Mouse (Mus musculus) 3134 (cell line): ENCODE results near the gene Slc25a25.
A peak's percentile ranks its signal among the peaks of the same experiment; 100 is the strongest.
"Not testable (repeated sequence)": the region's sequence is repeated elsewhere in the genome, so short reads cannot be mapped to it uniquely, and the experiment has no call there.

Experiments used
- DNase-seq: peaks from one replicate; pipeline ENCODE4 v3.0.0-alpha.2; 2011; ENCODE audit warnings: low spot score; ENCODE audit not compliant: insufficient read length; ENCODE audit errors: extremely low read depth

The Slc25a25 gene

DNA sequence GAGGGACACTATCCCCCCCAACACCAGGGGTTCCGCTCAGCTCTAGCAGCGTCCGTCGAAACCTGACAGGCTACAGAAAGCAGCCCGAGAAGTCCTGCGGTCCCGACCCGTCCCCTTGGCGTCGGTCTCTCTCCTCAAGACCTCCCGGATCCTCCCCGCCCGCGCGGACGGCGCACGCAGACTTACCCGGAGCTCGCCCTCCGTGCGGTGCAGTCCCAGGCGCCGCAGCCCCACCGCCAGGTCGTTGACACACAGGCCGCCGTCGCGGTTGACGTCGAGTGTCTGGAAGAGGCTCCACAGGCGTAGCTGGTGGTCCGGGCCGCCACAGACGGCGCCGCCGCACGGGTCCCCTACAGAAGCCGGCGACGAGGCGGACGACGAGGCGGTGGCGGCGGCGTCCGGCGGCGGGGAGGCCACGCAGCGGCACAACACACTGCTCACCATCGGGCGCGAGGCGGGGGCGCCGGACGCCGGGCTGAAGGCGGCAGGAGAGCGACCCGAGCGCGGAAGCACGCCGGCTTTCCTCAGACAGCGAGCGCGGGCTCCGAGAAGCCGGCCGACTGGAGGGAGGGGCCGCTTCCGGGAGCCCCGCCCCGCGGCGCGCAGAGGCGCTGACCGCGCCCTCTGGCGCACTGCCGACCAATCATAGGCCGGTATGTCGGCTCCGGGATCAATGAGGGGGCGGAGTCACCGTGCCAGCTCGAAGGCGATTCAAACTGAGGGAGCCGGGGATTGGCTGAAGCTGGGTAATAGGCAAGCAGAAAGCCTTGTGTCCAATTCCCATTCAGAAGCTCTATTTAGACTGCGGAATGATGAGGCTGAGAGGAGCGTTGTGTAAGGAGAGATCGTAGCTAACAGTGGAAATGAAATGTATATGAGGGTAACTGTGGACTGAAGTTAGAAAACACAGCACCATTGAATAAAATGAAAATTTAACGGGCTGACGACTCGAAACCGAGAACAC lies at the start of gene Slc25a25:
Gene Slc25a25, minus strand, starts transcription at position 565 of the 964 bp plus-strand sequence.
- DNase-seq = peak; percentile 95

DNA sequence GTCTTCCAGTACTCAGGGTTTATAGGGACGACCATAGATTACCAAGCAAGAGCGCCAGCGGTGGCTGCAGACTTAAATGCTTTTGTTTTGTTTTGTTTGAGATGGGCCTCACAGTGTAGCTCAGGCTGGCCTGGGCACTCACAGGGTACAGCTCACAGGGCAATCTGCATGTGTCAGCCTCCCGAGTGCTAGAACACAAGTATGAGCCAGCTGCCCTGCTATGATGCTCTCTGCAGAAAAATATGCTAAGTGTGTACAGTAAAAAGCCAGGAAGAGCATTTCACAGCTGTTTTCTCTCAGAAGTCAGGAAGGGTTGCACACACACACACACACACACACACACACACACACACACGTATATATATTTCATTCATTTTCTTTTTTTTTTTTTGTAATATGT lies 49.2 kb upstream of the Slc25a25 start:
- no peak for DNase-seq

DNA sequence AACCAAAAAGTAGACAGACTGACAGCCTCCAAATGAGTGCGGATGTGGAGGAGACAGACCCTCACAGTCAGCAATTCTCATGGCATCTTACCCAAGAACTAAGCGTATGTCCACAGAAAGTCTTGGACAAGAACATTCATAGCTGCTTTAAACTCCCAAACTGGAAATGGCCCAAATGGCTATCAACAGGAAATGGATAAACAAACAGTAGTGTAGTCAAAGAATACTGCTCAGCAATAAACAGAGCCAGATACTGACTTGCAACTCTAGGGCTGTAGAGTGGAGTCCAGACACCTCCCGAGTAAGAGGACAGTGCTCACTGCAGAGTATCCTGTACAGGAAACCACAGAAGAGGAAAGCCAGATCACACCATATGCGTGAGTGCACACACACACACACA lies 48.1 kb upstream of the Slc25a25 start:
- DNase-seq = no peak

DNA sequence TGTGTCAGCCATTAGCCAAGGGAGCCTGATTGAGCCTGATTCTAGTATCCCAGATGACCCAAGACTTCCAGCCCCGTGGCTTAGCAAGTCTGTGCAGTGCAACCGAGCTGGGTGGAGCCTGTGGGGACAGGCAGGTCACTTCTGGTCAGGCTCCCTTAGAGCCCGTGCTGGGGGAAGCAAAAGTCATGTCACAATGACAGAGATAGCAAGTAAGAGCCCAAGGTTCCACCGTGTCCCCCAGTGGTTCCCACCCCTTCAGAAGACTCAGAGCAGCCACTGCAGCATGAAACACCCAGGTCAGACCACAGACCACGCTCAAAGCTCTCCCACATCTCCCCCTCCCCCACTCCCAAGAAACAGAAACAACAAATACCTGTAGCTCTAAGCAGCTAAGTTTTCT lies 44.9 kb upstream of the Slc25a25 start:
- no peak for DNase-seq

DNA sequence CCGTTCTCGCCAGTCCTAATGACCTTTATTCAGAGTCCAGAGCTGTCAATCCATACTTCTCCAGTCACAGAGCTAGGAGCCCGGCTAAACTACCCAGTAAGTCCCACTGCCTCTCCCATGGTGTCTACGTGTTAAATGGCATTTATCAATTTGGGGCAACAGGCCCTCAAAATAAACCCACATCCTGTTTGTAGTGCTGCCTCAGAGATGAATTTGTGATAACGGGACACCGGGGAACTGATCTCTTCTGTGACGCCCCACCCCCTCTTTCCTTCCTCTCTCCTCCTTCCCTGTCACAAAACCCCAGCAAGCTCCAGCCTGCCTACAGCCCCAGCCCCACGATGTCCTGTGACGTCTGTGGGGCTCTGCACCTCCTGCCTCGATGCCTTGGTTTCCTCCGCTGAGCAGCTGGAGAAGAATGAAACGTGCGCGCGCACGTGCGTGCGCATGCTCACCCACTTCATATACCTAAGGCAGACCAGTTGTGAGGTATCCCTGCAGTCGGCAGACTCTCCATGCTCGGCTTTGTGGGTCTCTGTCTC lies 44.0 kb upstream of the Slc25a25 start:
- DNase-seq = no peak

DNA sequence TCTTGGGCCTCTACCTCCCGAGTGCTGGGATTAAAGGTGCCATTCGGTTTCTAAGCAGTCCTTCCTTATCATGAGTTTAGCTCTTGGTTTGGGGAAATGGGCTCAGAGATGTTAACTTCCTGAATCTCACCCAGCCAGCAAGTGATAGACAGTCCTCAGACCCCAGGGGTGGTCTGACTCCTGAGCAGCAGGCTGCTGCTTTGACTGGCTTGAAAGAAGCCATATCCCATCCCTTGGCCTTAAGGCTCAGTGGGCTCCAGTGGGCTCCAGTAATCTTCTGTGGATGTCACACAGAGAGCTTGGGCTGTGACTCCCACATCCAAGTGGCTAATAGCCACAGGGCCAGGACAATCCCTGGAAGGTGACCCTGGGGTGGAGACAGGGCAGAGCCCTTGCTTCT lies 43.3 kb upstream of the Slc25a25 start:
- no peak for DNase-seq

DNA sequence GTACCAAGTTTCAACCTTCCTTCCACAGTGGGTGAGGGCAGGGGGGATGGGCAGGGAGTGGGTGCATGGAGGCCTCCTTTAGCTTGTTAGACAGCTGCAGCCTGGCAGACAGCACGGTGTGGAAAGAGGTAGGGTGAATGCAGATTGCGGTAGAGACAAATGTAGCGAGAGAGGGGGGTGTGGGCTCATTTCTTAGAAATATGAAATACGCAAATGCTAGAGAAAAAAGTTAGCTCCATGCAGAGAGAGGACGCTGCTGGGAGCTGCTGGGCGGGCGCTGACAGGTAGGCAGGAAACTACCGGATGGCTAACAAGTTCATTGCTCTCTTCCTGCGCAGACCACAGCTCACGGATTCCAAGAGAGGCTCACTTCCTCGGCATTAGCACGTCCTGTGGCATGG lies 42.1 kb upstream of the Slc25a25 start:
- DNase-seq = no peak

DNA sequence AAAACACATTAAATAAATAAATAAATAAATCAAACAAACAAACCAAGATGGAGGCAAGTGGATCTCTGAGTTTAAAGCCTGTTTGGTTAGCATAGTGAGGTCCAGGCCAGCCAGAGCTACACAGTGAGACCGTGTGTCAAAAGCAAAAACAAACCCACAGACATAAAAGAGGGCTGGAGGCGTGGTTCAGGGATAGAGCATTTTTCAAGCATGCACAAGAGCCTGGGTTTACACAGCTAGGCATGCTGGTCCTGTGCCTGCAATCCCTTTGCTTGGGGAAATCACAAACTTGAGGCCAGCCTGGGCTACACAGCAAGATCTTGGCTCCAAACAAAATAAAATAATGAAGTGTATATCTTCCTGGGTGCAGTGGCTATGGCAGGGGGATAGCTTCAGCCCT lies 41.4 kb upstream of the Slc25a25 start:
- DNase-seq = no peak

DNA sequence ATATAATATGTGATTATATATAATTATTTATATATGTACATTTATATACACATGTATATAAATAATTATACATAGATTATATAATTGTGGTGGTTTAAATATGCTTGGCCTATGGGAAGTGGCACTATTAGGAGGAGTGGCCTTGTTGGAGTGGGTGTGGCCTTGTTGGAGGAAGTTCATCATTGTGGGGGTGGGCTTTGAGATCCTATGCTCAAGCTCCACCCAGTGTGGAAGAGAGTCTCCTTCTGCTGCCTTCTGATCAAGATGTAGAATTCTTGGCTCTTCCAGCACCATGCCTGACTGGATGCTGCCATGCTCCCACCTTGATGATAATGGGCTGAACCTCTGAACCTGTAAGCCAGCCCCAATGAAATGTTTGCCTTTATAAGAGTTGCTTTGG lies 39.5 kb upstream of the Slc25a25 start:
- not testable (repeated sequence) for DNase-seq

DNA sequence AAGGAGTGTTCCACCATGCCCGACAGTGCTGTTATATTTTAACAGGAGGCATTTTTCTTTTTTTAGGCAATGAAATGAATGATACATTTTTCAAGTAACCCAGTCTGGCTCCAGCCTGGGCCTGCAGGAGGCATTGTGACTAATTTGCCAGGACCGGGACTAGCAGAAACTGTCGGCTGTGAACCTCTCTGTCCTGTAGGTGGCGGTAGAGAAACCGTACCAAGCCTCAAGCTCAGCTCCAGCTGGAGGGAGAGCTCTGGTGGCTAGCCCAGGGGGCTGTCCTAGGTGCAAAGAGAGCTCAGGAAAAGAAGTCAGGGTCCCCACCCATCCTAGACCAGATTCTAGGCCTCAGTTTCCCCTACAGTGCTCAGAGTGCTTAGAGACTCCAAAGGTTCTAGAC lies 37.4 kb upstream of the Slc25a25 start:
- peak; percentile 49 for DNase-seq

DNA sequence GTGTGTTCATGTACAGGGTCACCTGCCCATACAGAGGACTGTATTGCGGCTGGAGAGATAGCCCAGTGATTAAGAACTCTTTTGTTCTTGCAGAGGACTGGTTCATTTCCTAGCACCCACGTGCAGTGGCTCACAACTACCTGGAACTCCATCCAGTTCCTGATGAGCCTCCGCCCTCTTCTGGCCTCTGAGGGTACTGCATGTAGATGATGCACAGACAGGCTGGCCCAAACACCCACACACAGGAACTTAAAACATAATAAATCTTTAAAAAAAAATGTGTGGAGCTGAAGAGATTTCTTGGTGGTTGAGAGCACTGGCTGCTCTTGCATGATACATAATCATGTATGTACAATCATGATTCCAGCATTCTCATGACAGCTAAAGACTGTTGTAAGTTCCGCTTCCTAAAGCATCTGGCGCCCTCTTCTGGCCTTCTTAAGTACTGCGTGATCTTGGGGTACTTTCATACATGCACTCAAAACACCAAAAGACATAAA lies 35.9 kb upstream of the Slc25a25 start:
- DNase-seq = peak; percentile 64

DNA sequence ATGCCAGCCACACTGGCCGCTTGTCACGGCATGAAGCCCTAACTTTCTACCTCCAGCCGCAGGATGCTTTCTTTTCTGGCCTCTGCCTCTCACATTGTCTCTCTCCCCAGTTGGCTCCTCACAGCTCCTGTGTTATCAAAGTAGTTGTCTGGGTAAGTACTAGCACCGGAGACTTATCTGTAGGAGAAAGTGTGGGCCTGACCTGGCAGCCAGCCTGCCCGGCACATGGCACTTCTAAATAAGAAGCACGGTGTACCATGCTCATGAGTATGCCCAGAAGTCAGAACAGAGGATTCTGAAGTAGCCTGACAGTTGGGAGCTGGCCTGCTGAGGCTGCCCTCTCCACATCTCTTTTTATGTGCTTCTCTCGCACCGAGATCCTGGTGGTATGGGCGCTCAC lies 34.9 kb upstream of the Slc25a25 start:
- no peak for DNase-seq

DNA sequence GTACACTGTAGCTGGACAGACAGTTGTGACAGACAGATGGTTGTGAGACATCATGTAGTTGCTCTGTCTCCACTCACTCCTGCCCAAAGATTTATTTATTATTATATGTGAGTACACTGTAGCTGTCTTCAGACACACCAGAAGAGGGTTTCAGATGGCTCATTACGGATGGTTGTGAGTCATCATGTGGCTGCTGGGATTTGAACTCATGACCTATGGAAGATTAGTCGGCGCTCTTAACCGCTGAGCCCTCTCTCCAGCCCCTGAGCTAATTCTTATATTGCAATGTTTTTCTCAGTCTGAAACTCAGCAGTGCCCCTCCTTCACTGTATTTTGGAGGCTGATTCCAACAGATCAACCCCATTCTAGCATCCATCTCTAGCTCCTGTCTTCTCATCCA lies 34.5 kb upstream of the Slc25a25 start:
- DNase-seq = no peak

DNA sequence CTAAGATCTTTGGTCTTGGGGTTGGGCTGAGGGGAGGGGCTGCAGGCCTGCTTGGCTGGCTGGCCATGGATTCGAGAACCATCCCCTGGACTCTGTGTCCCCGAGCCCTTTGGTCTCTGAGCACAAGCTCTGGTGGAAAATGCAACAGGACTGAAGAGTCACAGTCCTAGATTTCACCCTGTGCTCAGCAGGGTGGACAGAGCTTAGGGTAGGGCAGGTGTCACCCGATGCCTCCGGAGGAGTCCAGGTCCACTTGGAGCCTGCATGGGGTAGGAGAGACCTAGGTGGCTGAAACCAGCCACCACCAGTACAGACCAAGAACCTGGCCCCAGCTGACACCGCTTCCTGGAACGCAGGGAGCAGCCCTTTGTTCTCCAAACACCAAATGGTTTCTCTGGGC lies 33.7 kb upstream of the Slc25a25 start:
- no peak for DNase-seq

DNA sequence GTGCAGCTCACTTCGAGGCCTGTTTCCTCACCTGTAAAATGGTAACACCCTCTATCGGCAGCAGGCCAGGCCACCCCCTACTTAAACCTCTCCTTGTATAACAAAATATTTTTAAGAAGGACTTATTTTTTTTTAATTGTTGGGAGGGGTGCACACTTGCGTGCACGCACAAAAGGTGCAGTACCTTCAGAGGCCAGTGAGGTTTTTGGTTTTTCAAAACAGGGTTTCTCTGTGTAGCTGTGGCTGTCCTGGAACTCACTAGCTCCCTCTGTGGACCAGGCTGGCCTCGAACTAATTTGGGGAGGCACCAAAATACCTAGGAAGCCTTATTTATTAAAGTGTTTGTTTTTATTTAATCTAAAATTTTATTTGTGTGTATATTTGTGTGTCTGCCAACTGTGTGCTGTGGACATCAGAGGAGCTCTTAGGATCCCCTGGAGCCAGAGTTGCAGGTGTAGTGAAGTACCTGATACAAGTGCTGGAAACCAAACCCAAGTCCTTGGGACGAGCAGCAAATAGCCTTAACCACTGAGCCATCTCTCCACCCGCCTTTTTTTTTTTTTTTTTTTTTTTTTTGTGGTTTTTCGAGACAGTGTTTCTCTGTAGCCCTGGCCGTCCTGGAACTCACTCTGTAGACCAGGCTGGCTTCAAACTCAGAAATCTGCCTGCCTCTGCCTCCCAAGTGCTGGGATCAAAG lies 32.1 kb upstream of the Slc25a25 start:
- no peak for DNase-seq

DNA sequence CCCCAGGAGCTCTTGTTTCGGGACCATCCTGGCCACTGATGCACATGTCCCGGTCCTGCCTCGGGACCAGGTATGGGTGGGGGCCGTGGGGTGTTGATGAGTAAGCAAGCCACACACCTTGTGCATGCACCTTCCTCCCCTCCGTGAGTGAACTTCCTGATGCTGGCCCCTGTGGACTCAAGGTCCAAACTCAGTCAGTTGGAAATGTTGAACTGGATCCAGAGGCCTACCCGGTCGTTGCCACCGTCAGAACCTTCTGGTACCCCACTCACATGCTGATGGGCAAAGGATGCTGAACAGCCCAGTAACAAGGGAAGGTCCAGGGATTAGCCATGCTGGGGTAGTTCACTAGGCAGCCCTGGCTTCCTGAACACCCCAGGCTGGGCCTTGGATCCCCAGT lies 31.1 kb upstream of the Slc25a25 start:
- no peak for DNase-seq

DNA sequence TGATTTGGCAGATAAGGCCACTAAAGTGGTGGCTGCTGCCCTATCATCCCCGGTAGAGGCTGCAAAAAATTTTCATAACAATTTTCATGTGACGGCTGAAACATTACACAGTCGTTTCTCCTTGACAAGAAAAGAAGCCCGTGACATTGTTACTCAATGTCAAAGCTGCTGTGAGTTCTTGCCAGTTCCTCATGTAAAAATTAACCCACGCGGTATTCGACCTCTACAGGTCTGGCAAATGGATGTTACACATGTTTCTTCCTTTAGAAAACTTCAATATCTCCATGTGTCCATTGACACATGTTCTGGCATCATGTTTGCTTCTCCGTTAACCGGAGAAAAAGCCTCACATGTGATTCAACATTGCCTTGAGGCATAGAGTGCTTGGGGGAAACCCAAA lies 24.1 kb upstream of the Slc25a25 start:
- not testable (repeated sequence) for DNase-seq

DNA sequence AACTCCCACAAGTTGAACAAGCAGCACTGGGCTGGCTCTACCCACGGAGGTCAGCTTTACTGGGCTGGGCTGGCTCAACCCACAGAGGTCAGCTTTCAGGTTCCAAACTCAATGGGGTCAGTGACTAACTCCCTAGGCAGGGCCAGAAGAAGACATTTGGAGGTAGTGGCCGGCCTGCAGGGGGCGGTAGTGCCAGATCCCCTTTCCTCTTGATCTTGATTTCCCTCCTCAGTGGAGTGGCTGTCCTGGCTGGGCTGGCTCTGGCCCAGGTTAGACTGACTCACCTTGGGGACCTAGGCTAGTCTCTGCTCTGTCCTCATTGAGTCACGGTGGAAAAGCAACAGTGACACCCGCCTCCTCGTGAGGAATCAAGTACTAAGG lies 20.4 kb upstream of the Slc25a25 start:
- DNase-seq = peak; percentile 80

DNA sequence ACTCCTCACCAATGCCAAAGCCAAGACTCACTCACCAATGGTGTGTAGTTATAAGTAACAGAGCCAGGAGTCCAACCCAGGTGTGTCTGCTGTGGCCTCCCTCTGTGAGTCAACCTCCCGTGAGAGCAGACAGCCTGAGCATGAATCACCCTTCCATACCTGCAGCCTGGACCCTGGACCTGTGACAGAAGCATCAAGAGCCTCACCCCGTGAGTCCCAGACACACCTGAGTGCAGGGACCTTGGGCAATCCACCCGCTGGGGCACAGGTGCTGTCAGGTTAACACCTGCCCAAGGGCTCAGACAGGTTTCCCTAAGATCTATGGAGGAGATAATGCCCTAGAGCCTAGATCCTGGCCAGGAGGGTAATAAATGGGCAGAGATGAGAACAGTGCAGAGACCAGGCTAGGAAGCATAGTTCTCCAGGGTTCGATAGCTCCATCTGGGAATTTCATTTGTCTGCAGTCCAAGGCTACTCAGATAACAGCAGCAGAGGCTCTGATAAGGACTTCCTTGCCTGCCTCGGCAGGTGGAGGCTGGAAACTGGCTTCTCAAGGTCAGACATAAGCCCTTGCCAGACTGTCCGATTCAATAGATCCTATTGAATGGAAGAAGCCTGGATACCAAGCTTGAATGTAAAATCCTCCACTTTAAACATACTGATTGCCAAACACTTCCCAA lies 19.9 kb upstream of the Slc25a25 start:
- DNase-seq = no peak

DNA sequence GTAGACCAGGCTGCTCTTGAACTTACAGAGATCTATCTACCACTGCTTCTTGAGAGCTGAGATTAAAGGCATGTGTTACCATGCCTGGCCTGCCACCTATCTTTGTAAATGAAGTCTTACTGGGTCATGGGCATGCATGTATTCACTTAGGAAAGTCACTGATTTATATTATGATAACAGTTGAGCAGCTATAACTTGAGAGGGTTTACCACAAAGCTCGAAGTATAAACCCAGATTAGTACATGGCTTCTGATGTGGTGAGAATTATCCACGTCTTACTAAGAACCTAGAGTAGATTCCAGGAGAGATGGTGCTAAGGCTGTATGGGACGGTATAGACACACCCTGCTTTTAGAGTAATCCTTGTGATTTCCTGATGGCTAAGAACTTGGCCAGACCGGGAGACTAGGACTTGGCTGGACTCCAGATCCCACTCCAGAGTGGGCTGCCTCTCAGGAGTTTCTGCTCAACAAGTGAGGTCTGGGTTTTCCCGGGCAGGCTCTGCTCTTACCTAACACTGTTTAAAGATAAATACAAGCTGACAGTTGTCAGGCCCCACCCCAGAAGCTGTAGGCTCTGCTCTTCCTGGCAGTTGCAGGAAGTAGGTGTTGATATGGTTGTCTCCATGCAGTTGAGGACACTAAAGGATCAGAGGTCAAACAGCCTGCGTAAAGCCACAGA lies 13.1 kb upstream of the Slc25a25 start:
- DNase-seq = no peak
